Mouse (Mus musculus) embryonic facial prominence, embryonic 14.5 days (tissue): ENCODE results near the gene Adamtsl1. TPM values are rescaled to one million over a fixed set of nuclear protein-coding genes. Genes with fewer than 3 reads are reported as not detected.

ENCODE experiments used
- ATAC-seq: fragments of 200-750 bp; cut with Nextera tagmentation; 2 replicates; pipeline ENCODE4 v1.8.0; 2017; ENCODE audit warnings: low read depth, moderate number of reproducible peaks, moderate TSS enrichment
- DNase-seq: peaks from one replicate; pipeline ENCODE4 v3.0.0-alpha.2; 2015; ENCODE audit warnings: low spot score
- H3K27ac ChIP-seq: fragments of 300-500 bp; sonication (generic); replicated peaks from 2 replicates; pipeline ENCODE4 v1.5.1; 2014; ENCODE audit warnings: low read depth, mild to moderate bottlenecking, low read length, moderate library complexity
- H3K27me3 ChIP-seq: fragments of 300-500 bp; sonication (generic); replicated peaks from 2 replicates; pipeline ENCODE4 v1.6.1; 2014; ENCODE audit warnings: low read length; ENCODE audit not compliant: control insufficient read depth, insufficient read depth
- H3K36me3 ChIP-seq: fragments of 300-500 bp; sonication (generic); 2 replicates; pipeline ENCODE4 v1.6.1; 2014; ENCODE audit warnings: low read length, mixed read lengths; ENCODE audit not compliant: control insufficient read depth, insufficient read depth
- H3K4me1 ChIP-seq: fragments of 300-500 bp; sonication (generic); 2 replicates; pipeline ENCODE4 v1.6.1; 2014; ENCODE audit warnings: antibody characterized with exemption, low read length; ENCODE audit not compliant: control insufficient read depth, insufficient read depth
- H3K4me2 ChIP-seq: fragments of 300-500 bp; sonication (generic); 2 replicates; pipeline ENCODE4 v1.6.1; 2014; ENCODE audit warnings: low read depth, mild to moderate bottlenecking, low read length, moderate library complexity, mixed read lengths
- H3K4me3 ChIP-seq: fragments of 300-500 bp; sonication (generic); 2 replicates; pipeline ENCODE4 v1.5.1; 2014; ENCODE audit warnings: low read depth, mild to moderate bottlenecking, low read length
- H3K9ac ChIP-seq: fragments of 300-500 bp; sonication (generic); 2 replicates; pipeline ENCODE4 v1.6.1; 2014; ENCODE audit warnings: low read depth, mild to moderate bottlenecking, low read length, moderate library complexity, mixed read lengths
- H3K9me3 ChIP-seq: fragments of 300-500 bp; sonication (generic); 2 replicates; pipeline ENCODE4 v1.6.1; 2016; ENCODE audit warnings: low read length; ENCODE audit not compliant: control insufficient read depth
- WGBS: fragments of 180-500 bp; shearing (Covaris S2); extraction: QIAGEN DNeasy Blood & Tissue Kit; methylation state at CpG from one replicate; pipeline ENCODE4 v1.1.7; 2014; 5-methylcytosine and 5-hydroxymethylcytosine counted together
- polyA plus RNA-seq: library from polyadenylated mRNA; unstranded; fragments of >200 nt; fragmentation: Nextera tagmentation; extraction: Ambion mirVana; gene quantifications from 2 replicates; pipeline ENCODE4 v1.2.1, GENCODE M21; 2014

Gene Adamtsl1
- polyA plus RNA-seq, 1 experiment from 2014 or later, result 32.2 TPM

DNA sequence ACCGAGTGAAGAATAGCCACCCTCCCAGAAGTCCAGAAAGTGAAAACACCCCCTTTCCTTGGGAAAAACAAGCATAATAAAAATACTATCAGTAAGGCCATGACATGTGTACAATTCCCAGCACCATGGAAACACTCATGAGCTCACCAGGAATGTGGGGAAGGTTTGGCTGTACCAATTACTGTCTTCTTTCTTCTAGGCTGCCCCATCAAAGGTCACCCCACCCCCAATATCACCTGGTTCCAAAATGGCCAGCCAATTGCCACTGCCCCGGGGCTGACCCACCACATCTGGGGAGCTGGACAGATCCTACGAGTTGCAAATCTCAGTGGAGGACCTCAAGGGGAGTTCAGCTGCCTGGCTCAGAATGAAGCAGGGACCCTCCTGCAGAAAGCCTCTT is 899.4 kb downstream of the Adamtsl1 start:
- Histone ChIP-seq H3K27ac (no peak overlapping the region), H3K9ac (no peak overlapping the region), H3K4me2 (no peak overlapping the region), H3K27me3 (no peaks in the 10 kb centered on the region), H3K9me3 (no peaks in the 10 kb centered on the region), H3K36me3 (0 out of 2 replicates have a peak, but pooled peaks cover 3% of the 10 kb centered on the region), H3K4me3 (no peak overlapping the region), H3K4me1 (peaks cover 7% of the 10 kb centered on the region; the same call in 1 of the 2 replicates)
- ATAC-seq, result no peak
- WGBS, result 65% methylated on average over 3 of the region's 3 CpGs
- DNase-seq, result no peak

DNA sequence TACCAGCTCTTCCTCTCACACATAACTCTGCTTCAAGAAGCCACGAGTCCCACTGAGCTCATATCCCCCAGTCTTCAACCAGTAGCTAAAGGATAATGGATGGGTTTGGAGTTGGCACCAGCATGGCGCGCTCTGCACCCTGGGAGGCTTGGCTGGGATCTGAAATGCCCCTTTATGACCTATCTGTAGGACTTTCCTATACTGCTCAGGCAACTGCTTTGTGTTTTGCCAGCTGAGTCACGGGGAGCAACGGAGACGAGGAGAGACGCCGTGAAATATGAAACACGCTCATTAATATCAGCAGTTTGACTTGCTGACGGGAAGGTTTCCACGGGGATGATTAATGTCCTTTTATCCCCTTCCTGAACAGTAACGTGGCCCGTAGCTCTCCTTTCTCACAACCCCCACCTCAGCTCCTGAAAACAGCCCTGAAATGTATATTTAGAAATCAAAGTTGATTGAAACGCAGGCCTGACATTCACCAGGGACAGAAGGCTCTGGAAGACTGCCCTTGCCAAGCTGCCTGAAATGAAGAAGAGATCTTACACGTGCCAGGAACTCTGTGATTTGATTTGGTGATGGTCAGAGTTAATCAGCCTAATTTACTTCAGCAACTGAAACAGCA is 902.5 kb downstream of the Adamtsl1 start:
- peak; percentile 67 for DNase-seq
- no peaks in the 10 kb centered on the region for H3K9me3 ChIP-seq
- no peak overlapping the region for H3K4me3 ChIP-seq
- peaks cover 7% of the 10 kb centered on the region; the same call in 1 of the 2 replicates for H3K4me1 ChIP-seq
- H3K27ac ChIP-seq, result no peak overlapping the region; the same call in 1 of the 2 replicates
- H3K9ac ChIP-seq, result no peak overlapping the region
- H3K27me3 ChIP-seq, result no peaks in the 10 kb centered on the region
- 0 out of 2 replicates have a peak, but pooled peaks have one; percentile 44 for ATAC-seq
- 34% methylated on average over 15 of the region's 15 CpGs for WGBS
- H3K36me3 ChIP-seq, result peaks cover 5% of the 10 kb centered on the region; the same call in 1 of the 2 replicates
- no peak overlapping the region for H3K4me2 ChIP-seq

DNA sequence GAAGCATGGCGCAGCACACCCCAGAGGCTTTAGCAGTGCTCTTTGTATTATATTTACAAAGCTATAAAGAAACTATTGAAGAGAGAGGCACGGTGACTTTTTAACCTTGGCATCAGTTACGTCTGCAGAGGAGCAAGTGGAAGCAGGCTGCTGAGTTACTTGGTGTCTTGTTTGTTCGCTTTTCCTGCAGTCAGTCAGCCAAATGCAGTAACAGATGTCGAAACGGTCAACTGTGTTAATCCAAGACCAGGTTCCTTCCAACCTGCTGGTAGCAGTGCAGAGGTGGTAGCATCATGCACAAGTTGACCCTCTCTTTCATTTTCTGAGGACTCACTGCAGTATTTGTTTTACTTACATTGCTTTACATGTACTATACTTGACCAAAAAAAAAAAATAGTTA is 908.6 kb downstream of the Adamtsl1 start:
- no peak overlapping the region for H3K9ac ChIP-seq
- ATAC-seq (no peak), DNase-seq (no peak)
- no peaks in the 10 kb centered on the region for H3K9me3 ChIP-seq
- no peak overlapping the region for H3K4me3 ChIP-seq
- H3K4me2 ChIP-seq, result no peak overlapping the region
- no peaks in the 10 kb centered on the region for H3K4me1 ChIP-seq
- H3K27ac ChIP-seq, result no peak overlapping the region
- H3K36me3 ChIP-seq, result peaks cover 45% of the 10 kb centered on the region
- no peaks in the 10 kb centered on the region for H3K27me3 ChIP-seq
- WGBS, result 61% methylated on average over 6 of the region's 6 CpGs

DNA sequence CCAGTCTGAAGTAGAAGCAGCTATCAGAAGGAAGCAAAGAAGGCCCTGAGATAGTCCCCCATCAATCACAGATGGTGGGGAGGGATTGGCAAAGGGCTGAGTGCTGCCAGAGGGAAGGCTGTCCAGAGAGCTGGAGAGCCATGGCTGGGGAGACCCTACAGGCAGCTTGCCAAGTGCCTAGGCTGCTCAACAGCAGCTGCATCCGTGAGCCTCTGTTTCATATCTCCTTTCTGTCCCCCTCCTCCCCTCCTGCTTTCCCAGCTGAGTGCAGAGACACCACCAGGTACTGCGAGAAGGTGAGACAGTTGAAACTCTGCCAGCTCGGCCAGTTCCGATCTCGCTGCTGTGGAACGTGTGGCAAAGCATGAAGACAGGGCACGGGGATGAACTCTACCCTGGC is 911.6 kb downstream of the Adamtsl1 start:
- no peak overlapping the region for H3K4me3 ChIP-seq
- no peak overlapping the region for H3K27ac ChIP-seq
- H3K9me3 ChIP-seq, result no peaks in the 10 kb centered on the region
- H3K9ac ChIP-seq, result no peak overlapping the region
- DNase-seq, result peak; percentile 49
- no peaks in the 10 kb centered on the region for H3K4me1 ChIP-seq
- no peak for ATAC-seq
- H3K4me2 ChIP-seq, result no peak overlapping the region
- WGBS, result 69% methylated on average over 7 of the region's 7 CpGs
- H3K27me3 ChIP-seq, result no peaks in the 10 kb centered on the region
- peaks cover 49% of the 10 kb centered on the region for H3K36me3 ChIP-seq

DNA sequence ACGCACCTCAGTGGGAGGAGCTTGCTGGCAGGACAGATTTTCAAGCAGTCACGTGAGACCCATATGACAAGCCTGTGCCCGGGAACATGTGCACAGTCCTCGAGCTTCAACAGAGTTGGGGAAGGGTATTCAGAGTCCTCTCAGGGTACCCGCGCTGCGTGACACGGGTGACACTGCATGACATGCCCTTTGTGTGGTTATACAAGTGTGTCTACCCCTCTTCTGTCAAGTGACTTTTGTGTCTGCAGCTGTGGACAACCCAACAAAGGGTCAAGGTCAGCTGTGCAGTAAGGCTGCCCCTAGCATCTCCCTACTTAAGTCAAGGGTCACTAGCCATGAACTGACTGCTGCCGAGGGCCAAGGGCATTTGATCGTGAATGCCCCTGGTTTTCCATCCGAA is 912.6 kb downstream of the Adamtsl1 start:
- Histone ChIP-seq H3K9me3 (no peaks in the 10 kb centered on the region), H3K4me1 (no peaks in the 10 kb centered on the region), H3K36me3 (peaks cover 49% of the 10 kb centered on the region), H3K27me3 (no peaks in the 10 kb centered on the region), H3K27ac (no peak overlapping the region), H3K9ac (no peak overlapping the region), H3K4me3 (no peak overlapping the region), H3K4me2 (no peak overlapping the region)
- DNase-seq (no peak), ATAC-seq (no peak)
- WGBS, result 82% methylated on average over 11 of the region's 11 CpGs

DNA sequence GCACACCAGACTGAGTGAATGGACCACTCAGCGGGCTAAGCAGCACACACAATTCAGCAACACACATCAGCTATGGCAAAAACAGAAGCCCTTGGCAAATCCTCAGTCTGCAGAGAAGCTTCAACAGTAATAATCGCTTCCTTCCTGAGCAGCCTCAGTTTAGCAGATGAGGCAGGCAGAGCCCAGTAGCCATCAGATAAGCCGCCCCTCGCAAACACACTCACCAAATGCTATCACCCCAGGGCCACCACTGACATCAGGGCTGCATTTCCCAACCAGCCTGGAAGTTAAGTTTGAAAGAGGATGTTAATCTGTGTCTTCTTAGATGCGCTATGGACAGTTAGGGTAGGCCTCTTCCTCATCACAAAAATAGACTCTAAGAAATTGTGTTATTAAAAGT is 913.3 kb downstream of the Adamtsl1 start:
- ATAC-seq (no peak), DNase-seq (no peak)
- 70% methylated on average over 5 of the region's 5 CpGs for WGBS
- H3K27ac ChIP-seq, result no peak overlapping the region
- H3K4me3 ChIP-seq, result no peak overlapping the region
- H3K27me3 ChIP-seq, result no peaks in the 10 kb centered on the region
- peaks cover 49% of the 10 kb centered on the region for H3K36me3 ChIP-seq
- H3K9ac ChIP-seq, result no peak overlapping the region
- H3K9me3 ChIP-seq, result no peaks in the 10 kb centered on the region
- H3K4me2 ChIP-seq, result no peak overlapping the region
- H3K4me1 ChIP-seq, result no peaks in the 10 kb centered on the region

DNA sequence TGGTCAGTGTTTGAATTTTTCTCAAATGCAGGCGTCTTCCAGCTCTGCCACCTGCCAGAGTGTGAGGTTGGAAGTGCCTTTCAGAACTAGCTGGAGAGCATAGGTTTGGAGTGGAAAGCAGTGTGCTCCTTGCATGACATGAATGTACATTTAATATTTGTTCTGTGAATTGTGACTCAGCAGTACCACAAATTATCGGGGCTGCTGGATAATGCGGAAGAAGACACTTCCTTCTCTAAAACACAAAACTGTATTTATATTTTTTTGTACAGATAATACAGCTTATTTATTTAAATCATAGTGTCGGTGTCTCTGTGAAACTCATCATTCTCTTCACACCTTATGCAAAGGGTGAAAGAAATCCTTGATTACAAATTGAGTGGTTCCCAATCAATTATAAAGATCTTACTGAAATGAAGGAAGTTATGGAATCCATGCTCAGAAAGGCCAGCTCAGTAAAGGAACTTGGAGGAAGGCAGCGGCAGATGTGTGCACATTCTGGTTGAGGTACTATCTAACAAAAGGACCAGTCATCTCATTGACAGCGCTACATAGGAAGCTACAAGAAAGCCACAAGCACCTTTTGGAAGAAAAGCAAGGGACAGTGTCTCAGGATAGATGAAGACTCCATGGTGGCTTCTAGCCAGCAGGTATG is 914.2 kb downstream of the Adamtsl1 start:
- WGBS, result 89% methylated on average over 6 of the region's 6 CpGs
- H3K4me2 ChIP-seq, result no peak overlapping the region
- no peak overlapping the region for H3K9ac ChIP-seq

DNA sequence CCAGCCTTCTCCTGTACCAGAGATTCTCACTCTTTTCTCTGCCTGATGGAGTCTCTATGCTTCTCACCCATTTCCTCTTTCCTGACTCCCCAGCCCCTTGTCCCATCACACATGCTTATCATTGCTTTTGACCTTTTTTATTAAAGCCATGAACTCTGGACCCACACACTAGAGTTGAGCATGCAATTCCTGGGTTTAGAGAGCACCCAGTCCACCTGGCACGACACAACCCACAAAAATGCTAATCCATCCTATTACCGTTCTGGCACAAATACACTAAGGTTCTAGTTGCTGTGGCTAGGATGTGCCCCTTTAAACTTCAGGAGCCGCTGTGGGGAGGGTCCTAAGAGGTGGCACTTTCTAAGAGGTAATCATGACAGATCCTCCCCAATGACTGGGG is 921.7 kb downstream of the Adamtsl1 start:
- Histone ChIP-seq H3K36me3 (no peaks in the 10 kb centered on the region), H3K4me3 (no peak overlapping the region), H3K9me3 (no peaks in the 10 kb centered on the region), H3K27ac (no peak overlapping the region), H3K4me2 (no peak overlapping the region), H3K4me1 (no peaks in the 10 kb centered on the region), H3K9ac (no peak overlapping the region), H3K27me3 (no peaks in the 10 kb centered on the region)
- WGBS, result 88% methylated on average over 3 of the region's 3 CpGs
- DNase-seq (no peak), ATAC-seq (no peak)

More for the DNA sequence above, 914.2 kb downstream of the Adamtsl1 start:
- no peak for ATAC-seq
- Histone ChIP-seq H3K4me1 (no peaks in the 10 kb centered on the region), H3K27ac (no peak overlapping the region), H3K27me3 (no peaks in the 10 kb centered on the region), H3K36me3 (peaks cover 46% of the 10 kb centered on the region), H3K9me3 (no peaks in the 10 kb centered on the region), H3K4me3 (no peak overlapping the region)
- DNase-seq, result no peak

DNA sequence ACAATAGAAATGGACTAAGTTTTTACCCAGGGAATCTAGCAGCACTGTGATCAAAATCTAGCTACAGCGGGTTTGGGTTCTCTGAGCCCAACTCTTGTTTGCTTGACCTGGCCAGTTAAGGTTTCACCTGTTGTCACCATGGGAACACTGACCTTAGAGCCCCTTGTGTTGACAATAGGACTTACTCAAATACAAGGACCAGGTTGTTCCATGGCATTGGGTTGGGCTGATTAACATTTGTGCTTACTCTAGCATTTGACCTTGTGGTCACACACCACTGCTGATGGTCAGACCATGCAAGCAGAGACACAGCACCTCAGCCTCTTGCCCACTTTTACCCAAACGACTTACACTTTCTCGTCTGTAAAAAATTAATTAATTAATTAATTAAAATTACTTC is 922.4 kb downstream of the Adamtsl1 start:
- Histone ChIP-seq H3K4me2 (no peak overlapping the region), H3K4me1 (no peaks in the 10 kb centered on the region), H3K9me3 (no peaks in the 10 kb centered on the region), H3K9ac (no peak overlapping the region), H3K4me3 (no peak overlapping the region), H3K27ac (no peak overlapping the region), H3K36me3 (no peaks in the 10 kb centered on the region), H3K27me3 (no peaks in the 10 kb centered on the region)
- WGBS, result 80% methylated on average over 3 of the region's 3 CpGs
- DNase-seq, result no peak
- ATAC-seq, result no peak
